Mouse (Mus musculus) neutrophil, adult 5-6 weeks (primary cell): ENCODE measurements around the gene Krt75. TPM values are rescaled to one million over a fixed set of nuclear protein-coding genes. Genes with fewer than 3 reads are reported as not detected.
"Not testable (repeated sequence)": the region's sequence is repeated elsewhere in the genome, so short reads cannot be mapped to it uniquely, and the experiment has no call there.

Experiments used
- ATAC-seq: fragments of 151-379, 151-347 bp; 2 replicates; pipeline ENCODE4 v1.8.0; 2017; ENCODE audit warnings: mild to moderate bottlenecking, moderate TSS enrichment; ENCODE audit not compliant: insufficient number of reproducible peaks, poor library complexity, low FRiP score, severe bottlenecking; ENCODE audit errors: extremely low read depth
- total RNA-seq: library from RNA; stranded (forward); fragments of 200-1000 nt; gene quantifications from 2 replicates; pipeline ENCODE4 v1.2.3, GENCODE M21; 2017

The Krt75 gene
- total RNA-seq, 1 experiment from 2014 or later: 0.12 TPM

GRCm38 (mm10) chr15:101522556-101523232 is 51.0 kb downstream of the Krt75 start:
- ATAC-seq: no peak

GRCm38 (mm10) chr15:101519792-101520191 is 53.9 kb downstream of the Krt75 start:
- ATAC-seq: no peak

GRCm38 (mm10) chr15:101517161-101517560 is 56.5 kb downstream of the Krt75 start, which contains the start of gene Gm49425:
Gm49425 (minus strand) TSS chr15:101517261.
- ATAC-seq: not testable (repeated sequence)

Other genes with a start within 250 kb of the Krt75 start
- gene Krt80, start 203.7 kb downstream of the Krt75 start, total RNA-seq: 31.7 and 34.7 TPM in 2 replicates
- 8.6 and 9.6 TPM in 2 replicates for gene Krt7, start 162.9 kb downstream of the Krt75 start, total RNA-seq
- not detected in 2 replicates for gene Krt87, start 135.1 kb downstream of the Krt75 start, total RNA-seq
- gene Krt88, start 126.2 kb downstream of the Krt75 start, total RNA-seq: not detected in 2 replicates
- not detected in 2 replicates for gene Krt81, start 110.2 kb downstream of the Krt75 start, total RNA-seq
- gene Krt86, start 100.4 kb downstream of the Krt75 start, total RNA-seq: 5.8 and 7.0 TPM in 2 replicates
- 0.37 and 1.9 TPM in 2 replicates for gene Krt83, start 82.4 kb downstream of the Krt75 start, total RNA-seq
- gene Gm49425, start 56.6 kb downstream of the Krt75 start, total RNA-seq: not detected in 2 replicates
- gene Krt84, start 41.1 kb downstream of the Krt75 start, total RNA-seq: not detected in 2 replicates
- not detected in 2 replicates for gene Krt82, start 23.2 kb downstream of the Krt75 start, total RNA-seq
- gene Krt90, start 11.0 kb downstream of the Krt75 start, total RNA-seq: not detected in 2 replicates
- gene Gm5414, start 54.3 kb upstream of the Krt75 start, total RNA-seq: not detected in 2 replicates
- gene Gm5478, start 73.5 kb upstream of the Krt75 start, total RNA-seq: not detected in 2 replicates
- gene Krt6b, start 106.4 kb upstream of the Krt75 start, total RNA-seq: 3.9 and 4.5 TPM in 2 replicates
- 1.1 and 1.3 TPM in 2 replicates for gene Krt6a, start 120.4 kb upstream of the Krt75 start, total RNA-seq
- gene Krt5, start 139.0 kb upstream of the Krt75 start, total RNA-seq: 0.23 TPM in 1 of 2 replicates, not detected in the other
- gene Krt71, start 169.2 kb upstream of the Krt75 start, total RNA-seq: not detected in 2 replicates
- not detected in 2 replicates for gene Krt72, start 212.6 kb upstream of the Krt75 start, total RNA-seq
- not detected in 2 replicates for gene Krt73, start 228.4 kb upstream of the Krt75 start, total RNA-seq
- not detected in 2 replicates for gene Krt2, start 244.3 kb upstream of the Krt75 start, total RNA-seq